Mouse (Mus musculus) liver, embryonic 13.5 days (tissue): Measurements from ENCODE around the gene Ptpn4. TPM values are rescaled to one million over a fixed set of nuclear protein-coding genes. Genes with fewer than 3 reads are reported as not detected.

Experiments
- ATAC-seq: fragments of 200-750 bp; cut with Nextera tagmentation; 2 replicates; pipeline ENCODE4 v1.8.0; 2017; ENCODE audit warnings: low read depth, mild to moderate bottlenecking, moderate number of reproducible peaks, moderate library complexity
- DNase-seq: peaks from one replicate; pipeline ENCODE4 v3.0.0; 2022
- H3K27ac ChIP-seq: fragments of 300-500 bp; sonication (generic); 2 replicates; pipeline ENCODE4 v1.5.1; 2015; ENCODE audit warnings: moderate library complexity, mild to moderate bottlenecking, inconsistent platforms
- H3K27me3 ChIP-seq: fragments of 300-500 bp; sonication (generic); 2 replicates; pipeline ENCODE4 v1.6.1; 2015; ENCODE audit warnings: mild to moderate bottlenecking, inconsistent platforms
- H3K36me3 ChIP-seq: fragments of 300-500 bp; sonication (generic); 2 replicates; pipeline ENCODE4 v1.6.1; 2015; ENCODE audit warnings: mild to moderate bottlenecking, inconsistent platforms
- H3K4me1 ChIP-seq: fragments of 300-500 bp; sonication (generic); replicated peaks from 2 replicates; pipeline ENCODE4 v1.6.1; 2015; ENCODE audit warnings: inconsistent platforms
- H3K4me2 ChIP-seq: fragments of 300-500 bp; sonication (generic); 2 replicates; pipeline ENCODE4 v1.6.1; 2015; ENCODE audit warnings: inconsistent platforms, mild to moderate bottlenecking, moderate library complexity
- H3K4me3 ChIP-seq: fragments of 300-500 bp; sonication (generic); replicated peaks from 2 replicates; pipeline ENCODE4 v1.5.1; 2015; ENCODE audit warnings: mild to moderate bottlenecking, inconsistent platforms
- H3K9ac ChIP-seq: fragments of 300-500 bp; sonication (generic); 2 replicates; pipeline ENCODE4 v1.6.1; 2015; ENCODE audit warnings: mild to moderate bottlenecking, inconsistent platforms
- H3K9me3 ChIP-seq: fragments of 300-500 bp; sonication (generic); replicated peaks from 2 replicates; pipeline ENCODE4 v1.6.1; 2016; ENCODE audit warnings: inconsistent platforms
- WGBS: fragments of 180-500 bp; shearing (Covaris S2); methylation state at CpG from one replicate; pipeline ENCODE4 v1.1.7; 2015; ENCODE audit not compliant: insufficient replicate concordance; 5-methylcytosine and 5-hydroxymethylcytosine counted together
- polyA plus RNA-seq: library from polyadenylated mRNA; unstranded; fragments of >200 nt; fragmentation: Nextera tagmentation; extraction: Ambion mirVana; gene quantifications from 2 replicates; pipeline ENCODE4 v1.2.1, GENCODE M21; 2015

The Ptpn4 gene
- polyA plus RNA-seq, 1 experiment from 2014 or later: 1.4 TPM

DNA sequence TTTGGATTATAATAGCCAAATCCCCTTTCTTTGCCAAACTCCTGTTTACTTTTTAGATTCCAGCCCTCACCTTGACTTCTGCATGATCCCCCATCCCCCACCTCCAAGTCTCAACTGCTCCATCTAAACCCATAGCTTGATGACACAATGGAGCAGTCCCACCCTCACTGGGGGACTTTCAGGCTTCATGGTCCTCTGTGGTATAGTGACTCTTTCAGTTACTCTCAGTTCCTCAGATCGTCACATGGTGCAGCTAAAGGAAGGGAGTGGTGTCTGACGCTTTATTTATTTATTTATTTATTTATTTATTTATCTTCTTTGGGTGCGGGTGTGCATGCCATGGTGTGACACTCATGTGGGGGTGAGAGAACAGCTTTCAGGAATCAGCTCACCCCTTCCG, 14.9 kb upstream of the Ptpn4 start:
- Histone ChIP-seq H3K27ac (no peak overlapping the region), H3K4me2 (no peak overlapping the region), H3K4me3 (no peak overlapping the region), H3K9me3 (no peaks in the 10 kb centered on the region), H3K4me1 (no peaks in the 10 kb centered on the region), H3K36me3 (no peaks in the 10 kb centered on the region), H3K27me3 (no peaks in the 10 kb centered on the region), H3K9ac (no peak overlapping the region)
- 57% methylated on average over 4 of the region's 4 CpGs for WGBS
- DNase-seq (no peak), ATAC-seq (no peak)

GRCm38 (mm10) chr1:119849146-119849935, 11.9 kb upstream of the Ptpn4 start:
- H3K4me2 ChIP-seq: no peak overlapping the region

GRCm38 (mm10) chr1:119845321-119845720, 7.9 kb upstream of the Ptpn4 start:
- WGBS: 55% methylated on average over 4 of the region's 4 CpGs
- ATAC-seq: no peak
- no peak overlapping the region for H3K4me2 ChIP-seq
- H3K27ac ChIP-seq: no peak overlapping the region
- H3K27me3 ChIP-seq: no peaks in the 10 kb centered on the region
- H3K36me3 ChIP-seq: no peaks in the 10 kb centered on the region
- DNase-seq: no peak
- no peak overlapping the region for H3K4me3 ChIP-seq
- no peak overlapping the region for H3K9ac ChIP-seq
- no peaks in the 10 kb centered on the region for H3K9me3 ChIP-seq
- no peaks in the 10 kb centered on the region for H3K4me1 ChIP-seq

More at GRCm38 (mm10) chr1:119849146-119849935, 11.9 kb upstream of the Ptpn4 start:
- Histone ChIP-seq H3K4me3 (no peak overlapping the region), H3K27me3 (no peaks in the 10 kb centered on the region), H3K9me3 (no peaks in the 10 kb centered on the region), H3K27ac (no peak overlapping the region), H3K9ac (no peak overlapping the region), H3K36me3 (no peaks in the 10 kb centered on the region), H3K4me1 (no peaks in the 10 kb centered on the region)
- ATAC-seq (no peak), DNase-seq (no peak)
- WGBS: 82% methylated on average over 12 of the region's 12 CpGs

GRCm38 (mm10) chr1:119843121-119843520, 5.7 kb upstream of the Ptpn4 start:
- Histone ChIP-seq H3K27me3 (0 out of 2 replicates have a peak, but pooled peaks cover 4% of the 10 kb centered on the region), H3K9ac (no peak overlapping the region), H3K4me2 (no peak overlapping the region), H3K27ac (no peak overlapping the region), H3K4me1 (no peaks in the 10 kb centered on the region), H3K36me3 (no peaks in the 10 kb centered on the region), H3K4me3 (no peak overlapping the region), H3K9me3 (no peaks in the 10 kb centered on the region)
- no peak for DNase-seq
- no peak for ATAC-seq
- WGBS: 63% methylated on average over 3 of the region's 3 CpGs

GRCm38 (mm10) chr1:119838241-119838640, 828 bp upstream of the Ptpn4 start:
- H3K4me3 ChIP-seq: no peak overlapping the region
- 0 out of 2 replicates have a peak, but pooled peaks cover 4% of the 10 kb centered on the region for H3K27me3 ChIP-seq
- no peak overlapping the region for H3K9ac ChIP-seq
- H3K4me2 ChIP-seq: no peak overlapping the region
- no peak overlapping the region for H3K27ac ChIP-seq
- ATAC-seq (no peak), DNase-seq (no peak)
- peaks cover 23% of the 10 kb centered on the region for H3K4me1 ChIP-seq
- no peaks in the 10 kb centered on the region for H3K36me3 ChIP-seq
- no peaks in the 10 kb centered on the region for H3K9me3 ChIP-seq
- WGBS: 25% methylated on average over 3 of the region's 3 CpGs

DNA sequence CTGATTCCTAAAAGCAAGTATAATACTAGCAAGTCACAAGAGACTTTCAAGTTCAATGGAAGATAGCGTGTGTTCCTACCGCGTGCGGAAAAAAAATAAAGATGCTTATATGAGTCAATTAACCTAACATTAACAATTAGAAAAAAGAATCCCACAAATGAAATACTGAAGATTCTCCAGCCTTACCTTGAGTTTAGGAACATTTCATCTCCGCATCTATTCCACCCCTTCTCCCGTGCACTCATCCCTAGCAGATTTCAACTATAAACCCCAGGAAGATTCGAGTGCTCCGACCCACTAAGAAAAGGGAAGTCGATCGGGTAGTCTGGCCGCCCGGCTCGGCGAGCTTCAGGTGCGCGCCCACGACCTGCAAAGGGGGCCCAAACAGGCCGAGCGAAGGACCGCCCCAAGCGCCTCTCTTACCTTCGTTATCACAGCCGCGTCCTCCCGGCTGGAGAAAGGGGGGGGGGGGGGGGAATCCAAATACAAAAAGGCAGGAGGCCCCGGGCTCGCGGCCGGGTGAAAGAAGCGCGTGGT, 866 bp downstream of the Ptpn4 start:
- ATAC-seq (peak; percentile 8; the same call in 1 of the 2 replicates), DNase-seq (peak; percentile 23)
- peaks cover 23% of the 10 kb centered on the region for H3K4me1 ChIP-seq
- H3K27ac ChIP-seq: peak overlapping the region; percentile 91
- under 1% methylated on average over 26 of the region's 31 CpGs for WGBS
- peak overlapping the region; percentile 89 for H3K4me2 ChIP-seq
- H3K9me3 ChIP-seq: no peaks in the 10 kb centered on the region
- H3K27me3 ChIP-seq: 0 out of 2 replicates have a peak, but pooled peaks cover 4% of the 10 kb centered on the region
- H3K9ac ChIP-seq: peak overlapping the region; percentile 88
- no peaks in the 10 kb centered on the region for H3K36me3 ChIP-seq
- peak overlapping the region; percentile 87 for H3K4me3 ChIP-seq

DNA sequence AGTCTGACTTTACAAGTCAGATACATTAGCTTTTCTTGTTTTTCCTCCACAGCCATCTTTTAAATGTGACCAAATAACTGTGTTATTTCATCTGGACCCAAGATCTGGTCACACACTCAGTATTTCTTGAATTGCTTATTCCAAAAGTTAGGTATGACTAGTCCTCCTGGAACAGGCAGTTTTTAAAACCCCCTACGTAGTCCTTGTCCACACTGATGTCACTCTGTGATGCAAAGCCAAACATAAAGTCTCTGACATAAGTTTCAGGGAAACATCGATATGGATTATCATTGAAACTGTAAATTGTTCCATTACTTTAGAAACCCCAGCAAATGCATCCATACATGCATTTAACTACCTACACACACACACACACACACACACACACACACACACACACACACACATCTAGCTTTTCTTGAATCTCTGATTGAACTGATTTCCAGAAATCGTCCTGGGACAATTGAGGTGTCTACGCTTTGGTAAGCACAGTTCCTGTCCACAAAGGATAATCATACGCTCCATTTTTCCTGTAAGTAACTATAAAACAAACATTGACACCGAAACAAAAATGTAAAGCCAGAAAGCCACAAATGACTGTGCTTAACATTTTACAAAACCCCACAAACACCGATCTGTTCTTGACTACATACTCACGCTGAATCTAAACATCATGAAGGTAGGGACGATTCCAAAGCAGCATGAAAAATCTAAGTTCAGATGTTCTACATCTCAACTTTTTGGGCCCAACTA, 1.5 kb downstream of the Ptpn4 start:
- Histone ChIP-seq H3K9me3 (no peaks in the 10 kb centered on the region), H3K27me3 (0 out of 2 replicates have a peak, but pooled peaks cover 4% of the 10 kb centered on the region), H3K4me2 (peak overlapping the region; percentile 89), H3K27ac (no peak overlapping the region; the same call in 1 of the 2 replicates), H3K36me3 (no peaks in the 10 kb centered on the region), H3K9ac (peak overlapping the region; percentile 88), H3K4me1 (peaks cover 23% of the 10 kb centered on the region), H3K4me3 (peak overlapping the region; percentile 87)
- no peak for DNase-seq
- WGBS: 21% methylated on average over 9 of the region's 9 CpGs
- ATAC-seq: no peak

- no peak for DNase-seq
- Histone ChIP-seq H3K4me3 (no peak overlapping the region), H3K9ac (no peak overlapping the region), H3K4me2 (no peak overlapping the region), H3K9me3 (no peaks in the 10 kb centered on the region), H3K27ac (no peak overlapping the region), H3K36me3 (no peaks in the 10 kb centered on the region), H3K4me1 (no peaks in the 10 kb centered on the region; the same call in 1 of the 2 replicates), H3K27me3 (no peaks in the 10 kb centered on the region)
- WGBS: 83% methylated on average over 1 of the region's 1 CpGs
- no peak for ATAC-seq
Observed at GRCm38 (mm10) chr1:119828160-119828559, 9.3 kb downstream of the Ptpn4 start.

- DNase-seq (no peak), ATAC-seq (no peak)
- Histone ChIP-seq H3K9me3 (no peaks in the 10 kb centered on the region), H3K4me1 (no peaks in the 10 kb centered on the region), H3K4me3 (no peak overlapping the region), H3K9ac (no peak overlapping the region), H3K27me3 (no peaks in the 10 kb centered on the region), H3K4me2 (no peak overlapping the region), H3K36me3 (no peaks in the 10 kb centered on the region), H3K27ac (no peak overlapping the region)
- WGBS: 43% methylated on average over 1 of the region's 1 CpGs
Observed at GRCm38 (mm10) chr1:119818704-119819103, 18.7 kb downstream of the Ptpn4 start.

GRCm38 (mm10) chr1:119807707-119808106, 29.7 kb downstream of the Ptpn4 start:
- no peak for ATAC-seq
- DNase-seq: no peak
- 72% methylated on average over 1 of the region's 1 CpGs for WGBS

DNA sequence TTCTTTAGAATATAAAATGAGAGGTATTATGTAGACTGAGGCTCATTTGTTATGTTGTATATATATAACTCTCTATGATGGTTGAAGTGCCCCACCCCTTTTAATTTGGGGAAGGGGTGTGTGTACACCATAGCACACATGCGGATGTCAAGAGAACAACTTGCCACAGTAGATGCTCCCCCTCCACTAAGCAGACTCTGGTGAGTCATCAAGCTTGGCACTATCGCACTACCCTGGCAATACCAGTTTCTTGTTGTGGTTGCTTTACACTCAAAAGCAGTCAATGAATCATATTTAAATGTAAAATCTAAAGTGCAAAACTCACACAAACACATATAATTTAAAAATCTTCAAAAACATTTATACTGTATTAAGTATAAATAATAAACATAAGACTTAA, 31.4 kb downstream of the Ptpn4 start:
- H3K4me1 ChIP-seq: peaks cover 6% of the 10 kb centered on the region
- WGBS: 89% methylated on average over 2 of the region's 2 CpGs
- H3K27ac ChIP-seq: no peak overlapping the region
- H3K4me3 ChIP-seq: no peak overlapping the region
- no peaks in the 10 kb centered on the region for H3K27me3 ChIP-seq
- ATAC-seq: no peak
- no peak for DNase-seq
- H3K9ac ChIP-seq: no peak overlapping the region
- no peaks in the 10 kb centered on the region for H3K36me3 ChIP-seq
- H3K4me2 ChIP-seq: no peak overlapping the region
- no peaks in the 10 kb centered on the region for H3K9me3 ChIP-seq

More at GRCm38 (mm10) chr1:119807707-119808106, 29.7 kb downstream of the Ptpn4 start:
- no peak overlapping the region for H3K4me2 ChIP-seq
- H3K36me3 ChIP-seq: no peaks in the 10 kb centered on the region
- H3K9ac ChIP-seq: no peak overlapping the region
- no peak overlapping the region for H3K4me3 ChIP-seq
- peaks cover 6% of the 10 kb centered on the region for H3K4me1 ChIP-seq
- no peaks in the 10 kb centered on the region for H3K27me3 ChIP-seq
- H3K9me3 ChIP-seq: no peaks in the 10 kb centered on the region
- no peak overlapping the region for H3K27ac ChIP-seq
